Mouse (Mus musculus) hindbrain, embryonic 15.5 days (tissue): ENCODE data around the gene Ipp. TPM values are rescaled to one million over a fixed set of nuclear protein-coding genes. Genes with fewer than 3 reads are reported as not detected.

Experiments
- ATAC-seq: fragments of 200-750 bp; cut with Nextera tagmentation; 2 replicates; pipeline ENCODE4 v1.8.0; 2017; ENCODE audit warnings: low read depth, moderate number of reproducible peaks, moderate TSS enrichment; ENCODE audit not compliant: low FRiP score
- H3K27ac ChIP-seq: fragments of 300-500 bp; sonication (generic); replicated peaks from 2 replicates; pipeline ENCODE4 v1.5.1; 2015; ENCODE audit warnings: mild to moderate bottlenecking, inconsistent platforms
- H3K27me3 ChIP-seq: fragments of 300-500 bp; sonication (generic); 2 replicates; pipeline ENCODE4 v1.6.1; 2015; ENCODE audit warnings: control low read depth, inconsistent platforms
- H3K36me3 ChIP-seq: fragments of 300-500 bp; sonication (generic); 2 replicates; pipeline ENCODE4 v1.6.1; 2015; ENCODE audit warnings: control low read depth, inconsistent platforms
- H3K4me1 ChIP-seq: fragments of 300-500 bp; sonication (generic); replicated peaks from 2 replicates; pipeline ENCODE4 v1.6.1; 2015; ENCODE audit warnings: control low read depth, inconsistent platforms
- H3K4me2 ChIP-seq: fragments of 300-500 bp; sonication (generic); 2 replicates; pipeline ENCODE4 v1.6.1; 2015; ENCODE audit warnings: moderate library complexity, mild to moderate bottlenecking, inconsistent platforms
- H3K4me3 ChIP-seq: fragments of 300-500 bp; sonication (generic); 2 replicates; pipeline ENCODE4 v1.5.1; 2015; ENCODE audit warnings: mild to moderate bottlenecking, inconsistent platforms
- H3K9ac ChIP-seq: fragments of 300-500 bp; sonication (generic); 2 replicates; pipeline ENCODE4 v1.6.1; 2015; ENCODE audit warnings: inconsistent platforms
- H3K9me3 ChIP-seq: fragments of 300-500 bp; sonication (generic); 2 replicates; pipeline ENCODE4 v1.6.1; 2016; ENCODE audit warnings: control low read depth, inconsistent platforms
- WGBS: fragments of 180-500 bp; shearing (Covaris S2); methylation state at CpG from one replicate; pipeline ENCODE4 v1.1.7; 2015; 5-methylcytosine and 5-hydroxymethylcytosine counted together
- polyA plus RNA-seq: library from polyadenylated mRNA; unstranded; fragments of >200 nt; fragmentation: Nextera tagmentation; extraction: Ambion mirVana; gene quantifications from 2 replicates; pipeline ENCODE4 v1.2.1, GENCODE M21; 2015

Ipp gene
- polyA plus RNA-seq: 12.0 and 14.5 TPM in 2 replicates

GRCm38 (mm10) chr4:116507425-116508218 is at the start of gene Ipp:
Ipp (plus strand) TSS chr4:116507549.
- WGBS: under 1% methylated on average over 55 of the region's 55 CpGs
- no peaks in the 10 kb centered on the region for H3K27me3 ChIP-seq
- peak within 1 kb of the TSS; percentile 65 for H3K4me2 ChIP-seq
- peaks cover 17% of the 10 kb centered on the region for H3K4me1 ChIP-seq
- peak within 1 kb of the TSS; percentile 57 for H3K9ac ChIP-seq
- H3K9me3 ChIP-seq: no peaks in the 10 kb centered on the region
- peaks cover 5% of the 10 kb centered on the region; the same call in 1 of the 2 replicates for H3K36me3 ChIP-seq
- peak within 1 kb of the TSS; percentile 54 for H3K4me3 ChIP-seq
- peak within 1 kb of the TSS; percentile 79 for H3K27ac ChIP-seq
- peak; percentile 99 for ATAC-seq

- H3K36me3 ChIP-seq: no peaks in the 10 kb centered on the region
- H3K27ac ChIP-seq: no peak overlapping the region
- H3K27me3 ChIP-seq: no peaks in the 10 kb centered on the region
- H3K9ac ChIP-seq: no peak overlapping the region
- ATAC-seq: no peak
- 94% methylated on average over 3 of the region's 3 CpGs for WGBS
- H3K4me1 ChIP-seq: peaks cover 22% of the 10 kb centered on the region
- H3K4me3 ChIP-seq: no peak overlapping the region
- no peaks in the 10 kb centered on the region for H3K9me3 ChIP-seq
- peak overlapping the region; percentile 75 for H3K4me2 ChIP-seq
Measured at GRCm38 (mm10) chr4:116461943-116462342, 45.4 kb upstream of the Ipp start.

GRCm38 (mm10) chr4:116463231-116464125 is 43.9 kb upstream of the Ipp start:
- Histone ChIP-seq H3K27me3 (no peaks in the 10 kb centered on the region), H3K9me3 (no peaks in the 10 kb centered on the region), H3K4me1 (peaks cover 22% of the 10 kb centered on the region), H3K4me3 (peak overlapping the region; percentile 90), H3K4me2 (peak overlapping the region; percentile 75), H3K9ac (peak overlapping the region; percentile 83), H3K27ac (peak overlapping the region; percentile 97), H3K36me3 (no peaks in the 10 kb centered on the region)
- under 1% methylated on average over 67 of the region's 74 CpGs for WGBS
- ATAC-seq: peak; percentile 73

GRCm38 (mm10) chr4:116464126-116464981 is 43.0 kb upstream of the Ipp start, which contains the start of gene Mast2:
Mast2 (minus strand) TSS chr4:116464183.
- WGBS: under 1% methylated on average over 67 of the region's 68 CpGs
- ATAC-seq: peak; percentile 93

GRCm38 (mm10) chr4:116481322-116481721 is 26.0 kb upstream of the Ipp start:
- no peaks in the 10 kb centered on the region for H3K27me3 ChIP-seq
- no peak overlapping the region for H3K4me3 ChIP-seq
- no peak for ATAC-seq
- H3K27ac ChIP-seq: no peak overlapping the region
- H3K9me3 ChIP-seq: no peaks in the 10 kb centered on the region
- no peak overlapping the region for H3K9ac ChIP-seq
- 73% methylated on average over 2 of the region's 2 CpGs for WGBS
- no peaks in the 10 kb centered on the region for H3K4me1 ChIP-seq
- no peak overlapping the region for H3K4me2 ChIP-seq
- H3K36me3 ChIP-seq: no peaks in the 10 kb centered on the region

More at GRCm38 (mm10) chr4:116464126-116464981, 43.0 kb upstream of the Ipp start, which contains the start of gene Mast2:
- Histone ChIP-seq H3K4me2 (peak within 1 kb of the TSS; percentile 75), H3K36me3 (no peaks in the 10 kb centered on the region), H3K27me3 (no peaks in the 10 kb centered on the region), H3K9me3 (no peaks in the 10 kb centered on the region), H3K9ac (peak within 1 kb of the TSS; percentile 83), H3K4me3 (peak within 1 kb of the TSS; percentile 90), H3K4me1 (peaks cover 22% of the 10 kb centered on the region), H3K27ac (peak within 1 kb of the TSS; percentile 97)

GRCm38 (mm10) chr4:116483476-116483875 is 23.9 kb upstream of the Ipp start:
- Histone ChIP-seq H3K36me3 (no peaks in the 10 kb centered on the region), H3K4me1 (no peaks in the 10 kb centered on the region), H3K4me2 (no peak overlapping the region), H3K9me3 (no peaks in the 10 kb centered on the region), H3K27ac (no peak overlapping the region), H3K27me3 (no peaks in the 10 kb centered on the region), H3K4me3 (no peak overlapping the region), H3K9ac (no peak overlapping the region)
- 32% methylated on average over 2 of the region's 2 CpGs for WGBS
- no peak for ATAC-seq

GRCm38 (mm10) chr4:116491119-116491536 is 16.2 kb upstream of the Ipp start:
- Histone ChIP-seq H3K4me3 (no peak overlapping the region), H3K27me3 (no peaks in the 10 kb centered on the region), H3K9me3 (no peaks in the 10 kb centered on the region), H3K4me2 (no peak overlapping the region), H3K36me3 (no peaks in the 10 kb centered on the region), H3K9ac (no peak overlapping the region), H3K27ac (no peak overlapping the region; the same call in 1 of the 2 replicates), H3K4me1 (no peaks in the 10 kb centered on the region)
- 50% methylated on average over 2 of the region's 2 CpGs for WGBS
- no peak for ATAC-seq

- H3K27me3 ChIP-seq: no peaks in the 10 kb centered on the region
- ATAC-seq: no peak
- no peak overlapping the region for H3K4me2 ChIP-seq
- no peak overlapping the region for H3K9ac ChIP-seq
- no peak overlapping the region for H3K27ac ChIP-seq
- H3K4me1 ChIP-seq: no peaks in the 10 kb centered on the region
- no peak overlapping the region for H3K4me3 ChIP-seq
- H3K9me3 ChIP-seq: no peaks in the 10 kb centered on the region
- 88% methylated on average over 2 of the region's 2 CpGs for WGBS
- no peaks in the 10 kb centered on the region for H3K36me3 ChIP-seq
Measured at GRCm38 (mm10) chr4:116491886-116492285, 15.5 kb upstream of the Ipp start.

- Histone ChIP-seq H3K36me3 (no peaks in the 10 kb centered on the region), H3K4me2 (no peak overlapping the region), H3K27me3 (no peaks in the 10 kb centered on the region), H3K27ac (no peak overlapping the region), H3K4me1 (no peaks in the 10 kb centered on the region), H3K4me3 (no peak overlapping the region), H3K9ac (no peak overlapping the region), H3K9me3 (no peaks in the 10 kb centered on the region)
- 78% methylated on average over 4 of the region's 4 CpGs for WGBS
- ATAC-seq: no peak
Measured at GRCm38 (mm10) chr4:116492460-116492859, 14.9 kb upstream of the Ipp start.

- H3K4me2 ChIP-seq: no peak overlapping the region
- H3K36me3 ChIP-seq: no peaks in the 10 kb centered on the region
- no peak overlapping the region for H3K4me3 ChIP-seq
- no peaks in the 10 kb centered on the region for H3K9me3 ChIP-seq
- no peak for ATAC-seq
- WGBS: 79% methylated on average over 5 of the region's 5 CpGs
- no peak overlapping the region for H3K9ac ChIP-seq
- H3K27ac ChIP-seq: no peak overlapping the region
- H3K27me3 ChIP-seq: no peaks in the 10 kb centered on the region
- H3K4me1 ChIP-seq: no peaks in the 10 kb centered on the region
Measured at GRCm38 (mm10) chr4:116493646-116494045, 13.7 kb upstream of the Ipp start.

- no peak overlapping the region for H3K9ac ChIP-seq
- ATAC-seq: no peak
- no peaks in the 10 kb centered on the region for H3K27me3 ChIP-seq
- H3K36me3 ChIP-seq: no peaks in the 10 kb centered on the region
- H3K4me1 ChIP-seq: no peaks in the 10 kb centered on the region
- no peak overlapping the region for H3K4me3 ChIP-seq
- H3K4me2 ChIP-seq: no peak overlapping the region
- no peaks in the 10 kb centered on the region for H3K9me3 ChIP-seq
- WGBS: 78% methylated on average over 3 of the region's 3 CpGs
- no peak overlapping the region for H3K27ac ChIP-seq
Measured at GRCm38 (mm10) chr4:116499978-116500377, 7.4 kb upstream of the Ipp start.
